Mouse (Mus musculus) brain, adult 2 months (tissue): ENCODE measurements at regions not wholly inside any gene's neighbourhood (a gene's known extent, or its start where the extent isn't known, plus 50 kb on each side); places are given as distances from the start of the nearest gene placed in this dataset.
A peak's percentile ranks its signal among the peaks of the same experiment; 100 is the strongest.

Source experiments
- DNase-seq: peaks from one replicate; pipeline ENCODE4 v3.0.0; 2011; ENCODE audit warnings: low read depth, low spot score

GRCm38 (mm10) chr10:48066986-48067385, 1721.6 kb downstream of the Grik2 start:
- no peak for DNase-seq

- no peak for DNase-seq
Measured at GRCm38 (mm10) chr10:48027296-48027695, 1761.3 kb downstream of the Grik2 start.

- peak; percentile 3 for DNase-seq
Measured at GRCm38 (mm10) chr10:47991328-47992044, 1797.1 kb downstream of the Grik2 start.

- DNase-seq = peak; percentile 30
Measured at GRCm38 (mm10) chr10:47979028-47979427, 1809.5 kb downstream of the Grik2 start.
